Mouse (Mus musculus): ENCODE results near the gene Lyst. TPM values are rescaled to one million over a fixed set of nuclear protein-coding genes. Genes with fewer than 3 reads are reported as not detected.
"Not testable (repeated sequence)": the region's sequence is repeated elsewhere in the genome, so short reads cannot be mapped to it uniquely, and the experiment has no call there.

Gene Lyst
- polyA plus RNA-seq, 1 experiment from 2014 or later = 2.6 TPM

GRCm38 (mm10) chr13:13677871-13678270 is 87.7 kb downstream of the Lyst start:
- no peak for DNase-seq (ENCODE audit: low spot score)
- WGBS = 81% methylated on average over 8 of the region's 8 CpGs
- Histone ChIP-seq H3K9me3 (ENCODE audit: control insufficient read depth, low read length) (no peaks in the 10 kb centered on the region), H3K9ac (ENCODE audit: low read length) (no peak overlapping the region), H3K27me3 (ENCODE audit: control insufficient read depth, insufficient read depth, low read length) (no peaks in the 10 kb centered on the region), H3K27ac (replicated peaks) (no peak overlapping the region), H3K4me1 (replicated peaks; ENCODE audit: control insufficient read depth, insufficient read depth) (no peaks in the 10 kb centered on the region), H3K36me3 (ENCODE audit: control insufficient read depth, insufficient read depth, low read length) (peaks cover 3% of the 10 kb centered on the region; the same call in 1 of the 2 replicates), H3K4me3 (ENCODE audit: low read depth, low read length) (no peak overlapping the region), H3K4me2 (replicated peaks; ENCODE audit: low read depth) (no peak overlapping the region)
- TF ChIP-seq CTCF (IDR thresholded peaks at IDR 0.05; ENCODE audit: low read depth) (no peak), EP300 (optimal IDR thresholded peaks at IDR 0.05) (no peak)
- ATAC-seq (ENCODE audit: low FRiP score, low TSS enrichment) = no peak

- Histone ChIP-seq H3K27ac (replicated peaks) (no peak overlapping the region), H3K9me3 (ENCODE audit: control insufficient read depth, low read length) (no peaks in the 10 kb centered on the region), H3K9ac (ENCODE audit: low read length) (no peak overlapping the region), H3K4me2 (replicated peaks; ENCODE audit: low read depth) (no peak overlapping the region), H3K27me3 (ENCODE audit: control insufficient read depth, insufficient read depth, low read length) (no peaks in the 10 kb centered on the region), H3K36me3 (ENCODE audit: control insufficient read depth, insufficient read depth, low read length) (peaks cover 3% of the 10 kb centered on the region; the same call in 1 of the 2 replicates), H3K4me1 (replicated peaks; ENCODE audit: control insufficient read depth, insufficient read depth) (no peaks in the 10 kb centered on the region), H3K4me3 (ENCODE audit: low read depth, low read length) (no peak overlapping the region)
- ATAC-seq (ENCODE audit: low FRiP score, low TSS enrichment) (no peak), DNase-seq (ENCODE audit: low spot score) (no peak)
- peak; percentile 23; the same call in 1 of the 2 replicates for TF ChIP-seq CTCF (IDR thresholded peaks at IDR 0.05; ENCODE audit: low read depth)
- no peak for TF ChIP-seq EP300 (optimal IDR thresholded peaks at IDR 0.05)
- WGBS = 57% methylated on average over 6 of the region's 6 CpGs
These were observed 91.4 kb downstream of the Lyst start for GRCm38 (mm10) chr13:13681642-13682041.

GRCm38 (mm10) chr13:13703476-13703875 is 113.3 kb downstream of the Lyst start:
- DNase-seq (ENCODE audit: low spot score) = no peak
- Histone ChIP-seq H3K27me3 (ENCODE audit: control insufficient read depth, insufficient read depth, low read length) (no peaks in the 10 kb centered on the region), H3K4me1 (replicated peaks; ENCODE audit: control insufficient read depth, insufficient read depth) (no peaks in the 10 kb centered on the region), H3K4me3 (ENCODE audit: low read depth, low read length) (no peak overlapping the region), H3K9ac (ENCODE audit: low read length) (no peak overlapping the region), H3K36me3 (ENCODE audit: control insufficient read depth, insufficient read depth, low read length) (0 out of 2 replicates have a peak, but pooled peaks cover 2% of the 10 kb centered on the region), H3K27ac (replicated peaks) (no peak overlapping the region), H3K9me3 (ENCODE audit: control insufficient read depth, low read length) (no peaks in the 10 kb centered on the region), H3K4me2 (replicated peaks; ENCODE audit: low read depth) (no peak overlapping the region)
- TF ChIP-seq CTCF (IDR thresholded peaks at IDR 0.05; ENCODE audit: low read depth) = no peak
- TF ChIP-seq EP300 (optimal IDR thresholded peaks at IDR 0.05) = no peak
- no peak for ATAC-seq (ENCODE audit: low FRiP score, low TSS enrichment)
- 59% methylated on average over 5 of the region's 5 CpGs for WGBS

GRCm38 (mm10) chr13:13721435-13721834 is 131.2 kb downstream of the Lyst start:
- not testable (repeated sequence) for H3K27ac ChIP-seq (replicated peaks); H3K4me1 ChIP-seq (replicated peaks; ENCODE audit: control insufficient read depth, insufficient read depth); H3K4me3 ChIP-seq (ENCODE audit: low read depth, low read length); DNase-seq (ENCODE audit: low spot score); ATAC-seq (ENCODE audit: low FRiP score, low TSS enrichment); H3K27me3 ChIP-seq (ENCODE audit: control insufficient read depth, insufficient read depth, low read length); H3K9me3 ChIP-seq (ENCODE audit: control insufficient read depth, low read length); H3K36me3 ChIP-seq (ENCODE audit: control insufficient read depth, insufficient read depth, low read length); H3K4me2 ChIP-seq (replicated peaks; ENCODE audit: low read depth); H3K9ac ChIP-seq (ENCODE audit: low read length)
- WGBS = 91% methylated on average over 17 of the region's 17 CpGs

GRCm38 (mm10) chr13:13723293-13723692 is 133.1 kb downstream of the Lyst start:
- WGBS = 69% methylated on average over 3 of the region's 3 CpGs
- no peak overlapping the region for H3K9ac ChIP-seq (ENCODE audit: low read length)
- no peak for TF ChIP-seq EP300 (optimal IDR thresholded peaks at IDR 0.05)
- no peak for TF ChIP-seq CTCF (IDR thresholded peaks at IDR 0.05; ENCODE audit: low read depth)
- no peaks in the 10 kb centered on the region for H3K9me3 ChIP-seq (ENCODE audit: control insufficient read depth, low read length)
- H3K36me3 ChIP-seq (ENCODE audit: control insufficient read depth, insufficient read depth, low read length) = peaks cover 7% of the 10 kb centered on the region; the same call in 1 of the 2 replicates
- DNase-seq (ENCODE audit: low spot score) (no peak), ATAC-seq (ENCODE audit: low FRiP score, low TSS enrichment) (no peak)
- H3K27ac ChIP-seq (replicated peaks) = no peak overlapping the region
- no peaks in the 10 kb centered on the region for H3K27me3 ChIP-seq (ENCODE audit: control insufficient read depth, insufficient read depth, low read length)
- no peak overlapping the region for H3K4me2 ChIP-seq (replicated peaks; ENCODE audit: low read depth)
- H3K4me1 ChIP-seq (replicated peaks; ENCODE audit: control insufficient read depth, insufficient read depth) = no peaks in the 10 kb centered on the region
- H3K4me3 ChIP-seq (ENCODE audit: low read depth, low read length) = no peak overlapping the region

- Histone ChIP-seq H3K4me3 (ENCODE audit: low read depth, low read length) (no peak overlapping the region), H3K27me3 (ENCODE audit: control insufficient read depth, insufficient read depth, low read length) (no peaks in the 10 kb centered on the region), H3K36me3 (ENCODE audit: control insufficient read depth, insufficient read depth, low read length) (peaks cover 7% of the 10 kb centered on the region; the same call in 1 of the 2 replicates), H3K4me2 (replicated peaks; ENCODE audit: low read depth) (no peak overlapping the region), H3K4me1 (replicated peaks; ENCODE audit: control insufficient read depth, insufficient read depth) (no peaks in the 10 kb centered on the region), H3K9me3 (ENCODE audit: control insufficient read depth, low read length) (no peaks in the 10 kb centered on the region), H3K9ac (ENCODE audit: low read length) (no peak overlapping the region), H3K27ac (replicated peaks) (no peak overlapping the region)
- no peak for ATAC-seq (ENCODE audit: low FRiP score, low TSS enrichment)
- DNase-seq (ENCODE audit: low spot score) = no peak
- no peak for TF ChIP-seq CTCF (IDR thresholded peaks at IDR 0.05; ENCODE audit: low read depth)
- no peak for TF ChIP-seq EP300 (optimal IDR thresholded peaks at IDR 0.05)
These were observed 133.6 kb downstream of the Lyst start for GRCm38 (mm10) chr13:13723786-13724185.

All from stomach, postnatal 0 days (tissue).